Mouse (Mus musculus): ENCODE measurements around the gene Eif4e2. TPM values are rescaled to one million over a fixed set of nuclear protein-coding genes. Genes with fewer than 3 reads are reported as not detected.

Eif4e2 gene
- polyA plus RNA-seq, 1 experiment, result 221 TPM

DNA sequence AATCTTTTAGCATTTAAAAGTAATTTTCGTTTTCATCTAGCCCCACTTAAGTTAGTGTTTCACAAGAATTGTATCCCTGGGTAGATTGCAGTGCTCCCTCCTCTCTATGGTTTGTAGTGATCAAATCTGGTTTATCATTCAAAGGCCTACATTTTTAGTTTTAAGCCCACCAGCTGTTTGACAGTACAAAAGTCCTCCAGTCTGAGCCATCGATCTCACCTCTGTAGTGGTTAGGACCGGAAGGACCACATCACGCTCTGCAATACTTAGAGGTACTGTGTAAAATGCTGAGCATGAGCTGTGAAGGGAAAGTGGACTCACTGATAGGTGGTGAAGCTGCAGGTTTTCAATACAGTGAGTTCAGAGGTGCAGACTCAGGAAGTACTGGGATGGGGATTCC, 1.0 kb downstream of the Eif4e2 start:
- Histone ChIP-seq H3K4me3 (peak overlapping the region; percentile 93), H3K4me2 (ENCODE audit: low read depth) (peak overlapping the region; percentile 99), H3K36me3 (ENCODE audit: control insufficient read depth, insufficient read depth) (peaks cover 22% of the 10 kb centered on the region), H3K79me2 (ENCODE audit: control insufficient read depth, insufficient read depth) (peaks cover 56% of the 10 kb centered on the region), H3K27me3 (ENCODE audit: control insufficient read depth, insufficient read depth, insufficient read length) (no peaks in the 10 kb centered on the region), H3ac (ENCODE audit: control insufficient read depth, insufficient read length) (peak overlapping the region; percentile 77)
- TF ChIP-seq TCF3 (IDR thresholded peaks at IDR 0.05; ENCODE audit: insufficient read length, low read depth) (no peak), TCF12 (IDR thresholded peaks at IDR 0.05; ENCODE audit: insufficient read depth, poor library complexity, severe bottlenecking) (no peak), MYOG (IDR thresholded peaks at IDR 0.05; ENCODE audit: control insufficient read depth in 1 of 3, insufficient read depth in 1 of 3, insufficient read length in 2 of 3, low read depth in 2 of 3) (no peak), E2F4 (IDR thresholded peaks at IDR 0.05; ENCODE audit: insufficient read depth) (no peak), USF1 (IDR thresholded peaks at IDR 0.05; ENCODE audit: low read depth) (no peak), POLR2AphosphoS2 (IDR thresholded peaks at IDR 0.05; ENCODE audit: insufficient read length, low read depth) (no peak), MYOD1 (IDR thresholded peaks at IDR 0.05; ENCODE audit: control insufficient read depth in 1 of 3, insufficient read length in 2 of 3, low read depth in 2 of 3) (no peak)

GRCm38 (mm10) chr1:87217938-87218337, 4.2 kb downstream of the Eif4e2 start:
- H3K79me2 ChIP-seq (ENCODE audit: control insufficient read depth, insufficient read depth), result peaks cover 69% of the 10 kb centered on the region
- H3K4me3 ChIP-seq, result no peak overlapping the region
- H3K27me3 ChIP-seq (ENCODE audit: control insufficient read depth, insufficient read depth, insufficient read length), result no peaks in the 10 kb centered on the region
- peaks cover 52% of the 10 kb centered on the region for H3K36me3 ChIP-seq (ENCODE audit: control insufficient read depth, insufficient read depth)
- TF ChIP-seq CEBPB (IDR thresholded peaks at IDR 0.05; ENCODE audit: insufficient read depth, poor library complexity, severe bottlenecking) (no peak), POLR2A (IDR thresholded peaks at IDR 0.05; ENCODE audit: insufficient read length, low read depth) (no peak), MAX (IDR thresholded peaks at IDR 0.05; ENCODE audit: low read depth) (no peak), USF1 (IDR thresholded peaks at IDR 0.05; ENCODE audit: low read depth) (no peak), TCF3 (IDR thresholded peaks at IDR 0.05; ENCODE audit: insufficient read length, low read depth) (no peak), REST (IDR thresholded peaks at IDR 0.05; ENCODE audit: insufficient read depth, insufficient read length) (no peak), POLR2AphosphoS2 (IDR thresholded peaks at IDR 0.05; ENCODE audit: insufficient read length, low read depth) (no peak), MYOD1 (IDR thresholded peaks at IDR 0.05; ENCODE audit: control insufficient read depth in 1 of 3, insufficient read length in 2 of 3, low read depth in 2 of 3) (no peak), MYOG (IDR thresholded peaks at IDR 0.05; ENCODE audit: control insufficient read depth in 1 of 3, insufficient read depth in 1 of 3, insufficient read length in 2 of 3, low read depth in 2 of 3) (no peak), TCF12 (IDR thresholded peaks at IDR 0.05; ENCODE audit: insufficient read depth, poor library complexity, severe bottlenecking) (no peak), E2F4 (IDR thresholded peaks at IDR 0.05; ENCODE audit: insufficient read depth) (no peak), SRF (IDR thresholded peaks at IDR 0.05; ENCODE audit: control insufficient read depth, insufficient read length, low read depth) (no peak)
- peak overlapping the region; percentile 22 for H3K4me2 ChIP-seq (ENCODE audit: low read depth)
- H3ac ChIP-seq (ENCODE audit: control insufficient read depth, insufficient read length), result no peak overlapping the region

DNA sequence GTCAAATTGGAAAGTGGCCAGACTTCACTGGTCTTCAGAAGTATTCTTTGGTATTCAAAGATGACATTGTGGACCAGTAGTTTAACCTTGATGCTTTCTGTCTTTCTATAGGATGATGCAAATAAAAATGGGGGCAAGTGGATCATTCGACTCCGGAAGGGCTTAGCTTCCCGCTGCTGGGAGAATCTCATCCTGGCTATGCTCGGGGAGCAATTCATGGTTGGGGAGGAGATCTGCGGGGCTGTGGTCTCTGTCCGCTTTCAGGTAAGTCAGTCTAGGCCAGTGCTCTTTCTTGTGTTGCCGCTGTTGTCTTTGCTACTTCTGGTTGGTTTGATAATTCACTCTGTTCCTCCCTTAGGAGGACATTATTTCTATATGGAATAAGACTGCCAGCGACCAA, 12.0 kb downstream of the Eif4e2 start:
- no peak overlapping the region for H3K4me2 ChIP-seq (ENCODE audit: low read depth)
- H3K4me3 ChIP-seq, result no peak overlapping the region
- TF ChIP-seq POLR2AphosphoS2 (IDR thresholded peaks at IDR 0.05; ENCODE audit: insufficient read length, low read depth), result no peak
- TF ChIP-seq USF1 (IDR thresholded peaks at IDR 0.05; ENCODE audit: low read depth), result no peak
- TF ChIP-seq E2F4 (IDR thresholded peaks at IDR 0.05; ENCODE audit: insufficient read depth), result no peak
- TF ChIP-seq SRF (IDR thresholded peaks at IDR 0.05; ENCODE audit: control insufficient read depth, insufficient read length, low read depth), result no peak
- no peak for TF ChIP-seq TCF12 (IDR thresholded peaks at IDR 0.05; ENCODE audit: insufficient read depth, poor library complexity, severe bottlenecking)
- no peak for TF ChIP-seq POLR2A (IDR thresholded peaks at IDR 0.05; ENCODE audit: insufficient read length, low read depth)
- no peak for TF ChIP-seq TCF3 (IDR thresholded peaks at IDR 0.05; ENCODE audit: insufficient read length, low read depth)
- no peak for TF ChIP-seq MYOD1 (IDR thresholded peaks at IDR 0.05; ENCODE audit: control insufficient read depth in 1 of 3, insufficient read length in 2 of 3, low read depth in 2 of 3)
- TF ChIP-seq CEBPB (IDR thresholded peaks at IDR 0.05; ENCODE audit: insufficient read depth, poor library complexity, severe bottlenecking), result no peak
- no peak for TF ChIP-seq REST (IDR thresholded peaks at IDR 0.05; ENCODE audit: insufficient read depth, insufficient read length)
- no peak for TF ChIP-seq MAX (IDR thresholded peaks at IDR 0.05; ENCODE audit: low read depth)
- no peak for TF ChIP-seq MYOG (IDR thresholded peaks at IDR 0.05; ENCODE audit: control insufficient read depth in 1 of 3, insufficient read depth in 1 of 3, insufficient read length in 2 of 3, low read depth in 2 of 3)
- no peak overlapping the region for H3ac ChIP-seq (ENCODE audit: control insufficient read depth, insufficient read length)
- peaks cover 9% of the 10 kb centered on the region for H3K79me2 ChIP-seq (ENCODE audit: control insufficient read depth, insufficient read depth)
- peaks cover 91% of the 10 kb centered on the region for H3K36me3 ChIP-seq (ENCODE audit: control insufficient read depth, insufficient read depth)
- H3K27me3 ChIP-seq (ENCODE audit: control insufficient read depth, insufficient read depth, insufficient read length), result no peaks in the 10 kb centered on the region

DNA sequence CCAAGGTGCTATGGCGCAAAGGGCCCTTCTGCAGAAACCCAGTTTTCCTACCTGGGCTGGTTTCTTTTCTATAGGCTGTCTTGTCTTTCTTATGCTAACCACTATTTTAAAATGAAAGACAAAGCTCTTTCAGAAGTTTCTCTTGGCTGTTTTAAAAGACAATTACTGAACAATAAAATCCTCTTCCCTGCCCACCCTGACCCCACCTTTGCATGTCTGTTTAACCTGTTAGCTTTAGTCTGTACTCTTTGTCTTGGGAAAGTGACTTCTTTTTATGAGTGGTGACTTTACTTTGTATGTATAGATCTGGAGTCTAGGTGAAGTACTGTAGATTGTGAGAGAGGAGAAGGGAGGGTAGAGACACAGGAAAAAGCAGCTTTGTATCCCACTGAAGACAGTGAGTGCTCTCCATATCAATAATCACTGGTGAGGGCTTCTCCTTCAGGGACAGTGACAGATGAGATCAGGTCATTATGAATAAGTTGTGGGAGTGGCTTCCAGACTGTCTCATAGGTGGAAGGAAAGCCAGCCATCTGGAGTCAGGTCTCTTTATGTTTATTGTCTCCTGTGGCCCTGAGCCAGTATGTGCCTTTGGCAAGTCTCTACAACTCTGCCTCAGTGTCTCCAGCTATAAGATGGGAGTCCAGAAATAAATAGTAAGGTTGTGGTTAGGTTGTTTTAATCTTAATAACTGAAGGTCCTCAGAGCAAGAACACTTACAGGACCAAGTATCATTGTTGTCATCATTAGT, 12.9 kb downstream of the Eif4e2 start:
- peaks cover 8% of the 10 kb centered on the region for H3K79me2 ChIP-seq (ENCODE audit: control insufficient read depth, insufficient read depth)
- TF ChIP-seq REST (IDR thresholded peaks at IDR 0.05; ENCODE audit: insufficient read depth, insufficient read length) (no peak), POLR2A (IDR thresholded peaks at IDR 0.05; ENCODE audit: insufficient read length, low read depth) (no peak), E2F4 (IDR thresholded peaks at IDR 0.05; ENCODE audit: insufficient read depth) (no peak), SRF (IDR thresholded peaks at IDR 0.05; ENCODE audit: control insufficient read depth, insufficient read length, low read depth) (no peak), MYOG (IDR thresholded peaks at IDR 0.05; ENCODE audit: control insufficient read depth in 1 of 3, insufficient read depth in 1 of 3, insufficient read length in 2 of 3, low read depth in 2 of 3) (no peak), POLR2AphosphoS2 (IDR thresholded peaks at IDR 0.05; ENCODE audit: insufficient read length, low read depth) (no peak), TCF12 (IDR thresholded peaks at IDR 0.05; ENCODE audit: insufficient read depth, poor library complexity, severe bottlenecking) (no peak), MAX (IDR thresholded peaks at IDR 0.05; ENCODE audit: low read depth) (no peak)
- H3K4me3 ChIP-seq, result no peak overlapping the region

More for the DNA sequence above, 12.9 kb downstream of the Eif4e2 start:
- H3K36me3 ChIP-seq (ENCODE audit: control insufficient read depth, insufficient read depth), result peaks cover 88% of the 10 kb centered on the region
- H3K4me2 ChIP-seq (ENCODE audit: low read depth), result no peak overlapping the region
- H3ac ChIP-seq (ENCODE audit: control insufficient read depth, insufficient read length), result no peak overlapping the region
- H3K27me3 ChIP-seq (ENCODE audit: control insufficient read depth, insufficient read depth, insufficient read length), result no peaks in the 10 kb centered on the region
